Mouse (Mus musculus): ENCODE data around the gene Drd1. TPM values are rescaled to one million over a fixed set of nuclear protein-coding genes. Genes with fewer than 3 reads are reported as not detected.
A peak's percentile ranks its signal among the peaks of the same experiment; 100 is the strongest.

The Drd1 gene
- polyA plus RNA-seq, 1 experiment, result 1.2 TPM

GRCm38 (mm10) chr13:54084826-54085225 is 29.3 kb upstream of the Drd1 start:
- TF ChIP-seq CTCF (IDR thresholded peaks at IDR 0.05; ENCODE audit: borderline replicate concordance, extremely low read depth, insufficient read depth, insufficient read length) (no peak), POLR2A (IDR thresholded peaks at IDR 0.05; ENCODE audit: borderline replicate concordance, extremely low read depth, insufficient read depth, insufficient read length, poor library complexity, severe bottlenecking) (no peak)
- DNase-seq (ENCODE audit: low read depth), result no peak

GRCm38 (mm10) chr13:54084178-54084577 is 28.7 kb upstream of the Drd1 start:
- TF ChIP-seq POLR2A (IDR thresholded peaks at IDR 0.05; ENCODE audit: borderline replicate concordance, extremely low read depth, insufficient read depth, insufficient read length, poor library complexity, severe bottlenecking), result no peak
- TF ChIP-seq CTCF (IDR thresholded peaks at IDR 0.05; ENCODE audit: borderline replicate concordance, extremely low read depth, insufficient read depth, insufficient read length), result no peak
- no peak for DNase-seq (ENCODE audit: low read depth)

GRCm38 (mm10) chr13:54082946-54083345 is 27.4 kb upstream of the Drd1 start:
- no peak for TF ChIP-seq POLR2A (IDR thresholded peaks at IDR 0.05; ENCODE audit: borderline replicate concordance, extremely low read depth, insufficient read depth, insufficient read length, poor library complexity, severe bottlenecking)
- no peak for DNase-seq (ENCODE audit: low read depth)

- TF ChIP-seq POLR2A (IDR thresholded peaks at IDR 0.05; ENCODE audit: borderline replicate concordance, extremely low read depth, insufficient read depth, insufficient read length, poor library complexity, severe bottlenecking) (no peak), CTCF (IDR thresholded peaks at IDR 0.05; ENCODE audit: borderline replicate concordance, extremely low read depth, insufficient read depth, insufficient read length) (no peak)
- no peak for DNase-seq (ENCODE audit: low read depth)
Observed at GRCm38 (mm10) chr13:54080785-54081184, 25.3 kb upstream of the Drd1 start.

GRCm38 (mm10) chr13:54079782-54080759 is 24.6 kb upstream of the Drd1 start:
- DNase-seq (ENCODE audit: low read depth), result peak; percentile 35
- TF ChIP-seq POLR2A (IDR thresholded peaks at IDR 0.05; ENCODE audit: borderline replicate concordance, extremely low read depth, insufficient read depth, insufficient read length, poor library complexity, severe bottlenecking) (no peak), CTCF (IDR thresholded peaks at IDR 0.05; ENCODE audit: borderline replicate concordance, extremely low read depth, insufficient read depth, insufficient read length) (no peak)

GRCm38 (mm10) chr13:54077470-54078174 is 22.1 kb upstream of the Drd1 start:
- no peak for DNase-seq (ENCODE audit: low read depth)
- TF ChIP-seq CTCF (IDR thresholded peaks at IDR 0.05; ENCODE audit: borderline replicate concordance, extremely low read depth, insufficient read depth, insufficient read length) (no peak), POLR2A (IDR thresholded peaks at IDR 0.05; ENCODE audit: borderline replicate concordance, extremely low read depth, insufficient read depth, insufficient read length, poor library complexity, severe bottlenecking) (no peak)

- DNase-seq (ENCODE audit: low read depth), result no peak
- TF ChIP-seq POLR2A (IDR thresholded peaks at IDR 0.05; ENCODE audit: borderline replicate concordance, extremely low read depth, insufficient read depth, insufficient read length, poor library complexity, severe bottlenecking), result no peak
- TF ChIP-seq CTCF (IDR thresholded peaks at IDR 0.05; ENCODE audit: borderline replicate concordance, extremely low read depth, insufficient read depth, insufficient read length), result no peak
Observed at GRCm38 (mm10) chr13:54076762-54077460, 21.4 kb upstream of the Drd1 start.

GRCm38 (mm10) chr13:54076051-54076450 is 20.5 kb upstream of the Drd1 start:
- no peak for DNase-seq (ENCODE audit: low read depth)
- TF ChIP-seq POLR2A (IDR thresholded peaks at IDR 0.05; ENCODE audit: borderline replicate concordance, extremely low read depth, insufficient read depth, insufficient read length, poor library complexity, severe bottlenecking) (no peak), CTCF (IDR thresholded peaks at IDR 0.05; ENCODE audit: borderline replicate concordance, extremely low read depth, insufficient read depth, insufficient read length) (no peak)

- TF ChIP-seq POLR2A (IDR thresholded peaks at IDR 0.05; ENCODE audit: borderline replicate concordance, extremely low read depth, insufficient read depth, insufficient read length, poor library complexity, severe bottlenecking) (no peak), CTCF (IDR thresholded peaks at IDR 0.05; ENCODE audit: borderline replicate concordance, extremely low read depth, insufficient read depth, insufficient read length) (no peak)
Observed at GRCm38 (mm10) chr13:54075416-54075815, 19.9 kb upstream of the Drd1 start.

GRCm38 (mm10) chr13:54073491-54073890 is 18.0 kb upstream of the Drd1 start:
- no peak for DNase-seq (ENCODE audit: low read depth)
- TF ChIP-seq CTCF (IDR thresholded peaks at IDR 0.05; ENCODE audit: borderline replicate concordance, extremely low read depth, insufficient read depth, insufficient read length), result no peak
- TF ChIP-seq POLR2A (IDR thresholded peaks at IDR 0.05; ENCODE audit: borderline replicate concordance, extremely low read depth, insufficient read depth, insufficient read length, poor library complexity, severe bottlenecking), result no peak

More at GRCm38 (mm10) chr13:54075416-54075815, 19.9 kb upstream of the Drd1 start:
- no peak for DNase-seq (ENCODE audit: low read depth)

- TF ChIP-seq POLR2A (IDR thresholded peaks at IDR 0.05; ENCODE audit: borderline replicate concordance, extremely low read depth, insufficient read depth, insufficient read length, poor library complexity, severe bottlenecking), result no peak
- no peak for TF ChIP-seq CTCF (IDR thresholded peaks at IDR 0.05; ENCODE audit: borderline replicate concordance, extremely low read depth, insufficient read depth, insufficient read length)
- DNase-seq (ENCODE audit: low read depth), result no peak
Observed at GRCm38 (mm10) chr13:54073066-54073465, 17.6 kb upstream of the Drd1 start.
